Comparison of ENCODE assay signal across 13 mouse cellular contexts in the genomic region with DNA sequence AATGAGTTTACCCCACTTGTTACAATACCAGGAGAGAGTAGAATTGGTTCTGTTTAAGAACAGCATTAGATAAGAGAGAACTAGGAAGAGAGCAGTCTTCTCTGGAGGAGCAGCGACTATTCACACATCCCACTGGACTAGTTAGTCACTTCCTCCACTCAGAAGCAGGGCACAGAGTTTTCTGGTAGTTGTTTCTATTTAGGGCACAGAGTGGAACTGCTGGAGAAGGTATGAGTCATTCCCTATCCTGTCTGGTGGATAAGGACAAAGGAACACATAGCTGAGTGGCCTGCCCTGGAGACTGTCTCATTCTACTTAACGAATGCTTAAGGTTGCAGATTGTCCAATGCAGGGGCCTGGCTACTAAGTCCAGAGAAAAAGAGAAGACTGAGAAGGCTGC.
DNase-seq lines count a peak whose midpoint lies in the region; ATAC-seq and TF ChIP-seq lines count a peak whose summit lies in the region.
"Had no signal": no experiment of that assay in that cellular context is flagged by ENCODE, and none has a peak within 500 bp of the region (broad histone marks: within the 10 kb centered on the region; RNA-seq: fewer than 3 reads in every experiment).

No protein-coding gene starts in this region.

- H3K9me3 ChIP-seq in heart, embryonic 14.5 days (ENCODE audit: control insufficient read depth, low read length): no peaks in the 10 kb centered on the region
- H3K9me3 ChIP-seq: neural tube, embryonic 12.5 days had no signal

- peak; percentile 54 for DNase-seq in left cerebral cortex, adult 11 months (ENCODE audit: low spot score)
- DNase-seq in left cerebral cortex, postnatal 4 days: no peak
- DNase-seq in brain, adult 2 months (ENCODE audit: low read depth, low spot score): peak; percentile 93
- no peak for DNase-seq in natural killer cell, adult 2 months (ENCODE audit: low spot score in 2 of 2)
- DNase-seq in neural tube, embryonic 10.5 days (ENCODE audit: extremely low spot score, low spot score): no peak
- DNase-seq in cerebellum, adult 9-11 months: no peak
- DNase-seq: gastrocnemius, postnatal 10 days; lung, postnatal 4 days; thymus, postnatal 4 days had no signal

- H3K9ac ChIP-seq in heart, embryonic 14.5 days (ENCODE audit: low read length): 0 out of 2 replicates have a peak overlapping the region, but pooled peaks have one; percentile 12
- H3K9ac ChIP-seq: neural tube, embryonic 12.5 days had no signal

- no peaks in the 10 kb centered on the region for H3K27me3 ChIP-seq in heart, embryonic 14.5 days (ENCODE audit: control insufficient read depth, insufficient read depth, low read length)
- H3K27me3 ChIP-seq in myocyte (ENCODE audit: control insufficient read depth, insufficient read depth, insufficient read length): no peaks in the 10 kb centered on the region
- H3K27me3 ChIP-seq: neural tube, embryonic 12.5 days had no signal

- H3K27ac ChIP-seq in heart, embryonic 14.5 days (replicated peaks in 1 of 2; ENCODE audit: control insufficient read depth in 1 of 2, insufficient read depth in 1 of 2, low read depth in 2 of 2, low read length in 2 of 2): peak overlapping the region; percentile 35 to 76
- H3K27ac ChIP-seq: neural tube, embryonic 12.5 days had no signal

- TF ChIP-seq POLR2A in myocyte (IDR thresholded peaks at IDR 0.05; ENCODE audit: insufficient read length, low read depth): no peak

- H3K4me1 ChIP-seq in heart, embryonic 14.5 days (ENCODE audit: control insufficient read depth in 2 of 2, insufficient read depth in 2 of 2, low read length in 2 of 2): peaks cover 0 to 14% of the 10 kb centered on the region in 2 experiments; a peak in 2 of 4 replicates

- intact Hi-C loops in left cerebral cortex, postnatal 4 days (cut with DNase I): no loop called here

- no peaks in the 10 kb centered on the region for H3K79me2 ChIP-seq in myocyte (ENCODE audit: control insufficient read depth, insufficient read depth)

- no peaks in the 10 kb centered on the region for H3K36me3 ChIP-seq in heart, embryonic 14.5 days (ENCODE audit: control insufficient read depth, insufficient read depth, low read length)
- no peaks in the 10 kb centered on the region for H3K36me3 ChIP-seq in myocyte (ENCODE audit: control insufficient read depth, insufficient read depth)
- H3K36me3 ChIP-seq: neural tube, embryonic 12.5 days had no signal

- H3K4me3 ChIP-seq in heart, embryonic 14.5 days (ENCODE audit: control insufficient read depth in 1 of 2, insufficient read depth in 1 of 2, low read depth in 1 of 2, low read length in 2 of 2): no peak overlapping the region
- H3K4me3 ChIP-seq in myocyte: no peak overlapping the region
- H3K4me3 ChIP-seq: neural tube, embryonic 12.5 days had no signal

- H3ac ChIP-seq in myocyte (ENCODE audit: control insufficient read depth, insufficient read length): no peak overlapping the region

- 0 out of 2 replicates have a peak overlapping the region, but pooled peaks have one; percentile 2 for H3K4me2 ChIP-seq in heart, embryonic 14.5 days (ENCODE audit: low read length)
- H3K4me2 ChIP-seq in myocyte (ENCODE audit: low read depth): peak overlapping the region; percentile 61
- H3K4me2 ChIP-seq: neural tube, embryonic 12.5 days had no signal

- 6% methylated on average over 2 of the region's 2 CpGs for WGBS in heart, embryonic 14.5 days

- ATAC-seq in heart, embryonic 14.5 days (ENCODE audit: insufficient number of reproducible peaks, insufficient read depth, low FRiP score, low read depth): peak; percentile 96
- ATAC-seq: inflammation-experienced regulatory T-cells, adult 6 months had no signal

TF ChIP-seq in myocyte, 11 proteins besides CTCF, POLR2A, EP300 and RAD21:
- no peak for TF ChIP-seq MYOD1 (IDR thresholded peaks at IDR 0.05; ENCODE audit: control insufficient read depth in 1 of 3, insufficient read length in 2 of 3, low read depth in 2 of 3)
- TF ChIP-seq USF1 (IDR thresholded peaks at IDR 0.05; ENCODE audit: low read depth): no peak
- TF ChIP-seq TCF3 (IDR thresholded peaks at IDR 0.05; ENCODE audit: insufficient read length, low read depth): no peak
- no peak for TF ChIP-seq CEBPB (IDR thresholded peaks at IDR 0.05; ENCODE audit: insufficient read depth, poor library complexity, severe bottlenecking)
- no peak for TF ChIP-seq MAX (IDR thresholded peaks at IDR 0.05; ENCODE audit: low read depth)
- no peak for TF ChIP-seq MYOG (IDR thresholded peaks at IDR 0.05; ENCODE audit: control insufficient read depth in 1 of 3, insufficient read depth in 1 of 3, insufficient read length in 2 of 3, low read depth in 2 of 3)
- TF ChIP-seq SRF (IDR thresholded peaks at IDR 0.05; ENCODE audit: control insufficient read depth, insufficient read length, low read depth): no peak
- no peak for TF ChIP-seq E2F4 (IDR thresholded peaks at IDR 0.05; ENCODE audit: insufficient read depth)
- no peak for TF ChIP-seq REST (IDR thresholded peaks at IDR 0.05; ENCODE audit: insufficient read depth, insufficient read length)
- no peak for TF ChIP-seq POLR2AphosphoS2 (IDR thresholded peaks at IDR 0.05; ENCODE audit: insufficient read length, low read depth)
- no peak for TF ChIP-seq TCF12 (IDR thresholded peaks at IDR 0.05; ENCODE audit: insufficient read depth, poor library complexity, severe bottlenecking)

Comparison
In these comparisons a context has a peak if more than half of its experiments do, and no peak if none do; other contexts are left out.
1. DNase-seq: peak in left cerebral cortex, adult 11 months (single experiment) and brain, adult 2 months (single experiment); none in left cerebral cortex, postnatal 4 days (single experiment), natural killer cell, adult 2 months (0 of 2), neural tube, embryonic 10.5 days (single experiment) and cerebellum, adult 9-11 months (single experiment).